Mouse (Mus musculus) testis, adult 2 months (tissue): Measurements from ENCODE around the gene Tapbpl. TPM values are rescaled to one million over a fixed set of nuclear protein-coding genes. Genes with fewer than 3 reads are reported as not detected.
"Not testable (repeated sequence)": the region's sequence is repeated elsewhere in the genome, so short reads cannot be mapped to it uniquely, and the experiment has no call there.

Source experiments
- H3K27ac ChIP-seq: fragments of 200-500 bp; 2 replicates; pipeline ENCODE4 v1.5.1; 2012; ENCODE audit warnings: low read depth, low read length; ENCODE audit not compliant: control insufficient read depth, insufficient read depth
- H3K27me3 ChIP-seq: fragments of 200-500 bp; 2 replicates; pipeline ENCODE4 v1.6.1; 2012; ENCODE audit warnings: mild to moderate bottlenecking, low read length, moderate library complexity; ENCODE audit not compliant: control insufficient read depth, insufficient read depth
- H3K36me3 ChIP-seq: fragments of 200-500 bp; 2 replicates; pipeline ENCODE4 v1.6.1; 2012; ENCODE audit warnings: mild to moderate bottlenecking, low read length; ENCODE audit not compliant: control insufficient read depth, insufficient read depth
- H3K4me1 ChIP-seq: fragments of 200-500 bp; 2 replicates; pipeline ENCODE4 v1.6.1; 2012; ENCODE audit warnings: low read length; ENCODE audit not compliant: control insufficient read depth, insufficient read depth
- H3K4me3 ChIP-seq: fragments of 200-500 bp; 2 replicates; pipeline ENCODE4 v1.5.1; 2012; ENCODE audit warnings: low read depth, mild to moderate bottlenecking, low read length, moderate library complexity, mixed read lengths; ENCODE audit not compliant: control insufficient read depth
- CTCF ChIP-seq: fragments of 200-500 bp; IDR thresholded peaks from 2 replicates; pipeline ENCODE4 v1.5.1; 2012; ENCODE audit warnings: low read depth, mild to moderate bottlenecking, inconsistent platforms, low read length, moderate library complexity; ENCODE audit not compliant: control insufficient read depth, insufficient read depth, insufficient replicate concordance
- POLR2A ChIP-seq: fragments of 200-500 bp; IDR thresholded peaks from 2 replicates; pipeline ENCODE4 v1.6.1; 2012; ENCODE audit warnings: low read depth, mild to moderate bottlenecking, inconsistent platforms, low read length, moderate library complexity; ENCODE audit not compliant: control insufficient read depth
- polyA plus RNA-seq: library from polyadenylated mRNA; depleted of rRNA; stranded (reverse); fragments of >200 nt; gene quantifications from 2 replicates; pipeline ENCODE4 v1.2.3, GENCODE M21; 2012; rRNA removed

The Tapbpl gene
- 8.0 and 9.3 TPM in 2 replicates for polyA plus RNA-seq

DNA sequence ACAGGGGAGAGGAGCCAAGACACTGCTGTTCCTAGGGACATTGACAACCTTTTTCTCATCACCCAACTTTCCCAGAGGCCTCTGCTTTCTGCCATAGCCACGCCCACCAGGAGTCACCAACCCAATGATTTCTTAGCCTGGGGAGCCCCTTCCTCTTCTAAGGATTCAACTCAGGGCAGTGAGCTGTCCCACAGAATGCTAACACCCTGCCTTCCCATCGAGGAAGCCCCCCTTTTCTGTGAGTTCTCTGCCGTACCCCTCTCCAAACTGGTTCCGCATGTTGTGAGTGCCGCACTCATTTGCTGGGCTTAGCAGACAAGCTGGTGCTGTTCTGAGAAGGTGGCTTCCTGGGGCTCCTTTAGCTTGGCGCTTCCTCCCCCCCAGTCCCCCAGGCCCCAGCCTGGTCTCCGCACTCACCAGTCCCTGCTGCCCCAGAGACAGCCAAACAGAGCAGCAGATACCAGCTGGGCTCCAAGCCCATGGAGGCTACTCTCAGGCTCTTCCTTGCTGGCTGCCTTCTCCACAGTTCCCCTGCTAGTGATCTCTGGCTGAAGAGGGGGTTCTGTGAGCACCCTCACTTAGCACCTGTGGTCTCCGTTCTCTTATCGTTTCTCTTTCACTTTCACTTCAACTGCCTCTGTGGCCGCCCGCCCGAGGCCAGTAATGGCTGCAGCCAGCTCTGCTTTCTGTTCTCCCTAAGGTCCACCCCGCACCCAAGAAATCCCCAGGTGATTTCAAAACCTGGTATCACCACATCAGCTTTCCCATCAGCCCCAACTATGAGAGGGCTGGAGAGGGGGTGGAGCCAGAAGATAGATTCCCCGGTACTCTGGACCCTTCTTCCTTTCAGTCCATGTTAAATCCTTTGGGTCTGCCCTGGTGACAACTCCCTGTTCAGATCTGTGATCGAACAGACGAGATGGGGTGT is at the start of gene Tapbpl:
TSS of gene Tapbpl (minus strand) at position 744 of the 928 bp plus-strand sequence.
- peak within 1 kb of the TSS; percentile 91 for H3K4me3 ChIP-seq
- H3K27ac ChIP-seq, result peak within 1 kb of the TSS; percentile 91
- TF ChIP-seq POLR2A, result no peak; the same call in 1 of the 2 replicates
- TF ChIP-seq CTCF, result no peak
- H3K27me3 ChIP-seq, result no peaks in the 10 kb centered on the region
- peaks cover 8% of the 10 kb centered on the region for H3K4me1 ChIP-seq
- no peaks in the 10 kb centered on the region for H3K36me3 ChIP-seq

DNA sequence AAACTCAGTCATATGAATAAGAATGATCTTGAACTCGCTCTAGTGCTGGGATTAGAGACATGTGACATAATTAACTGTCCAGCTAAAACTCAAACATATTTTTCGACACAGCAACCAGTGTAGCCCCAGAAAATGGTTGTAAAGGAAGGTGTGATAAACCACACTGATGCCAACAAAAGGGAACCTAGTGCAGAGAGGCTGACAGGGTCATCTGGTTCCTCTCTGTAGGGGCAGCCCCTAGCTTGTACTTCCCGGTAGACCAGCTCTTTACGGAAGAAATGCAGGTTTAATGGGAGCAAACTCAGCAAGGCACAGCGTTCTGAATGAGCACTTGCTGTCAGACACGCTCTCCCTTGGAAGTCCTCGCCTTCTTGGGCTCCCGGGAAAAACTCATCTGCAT is 48.1 kb upstream of the Tapbpl start:
- TF ChIP-seq CTCF (no peak), POLR2A (no peak)
- Histone ChIP-seq H3K36me3 (peaks cover 4% of the 10 kb centered on the region), H3K27me3 (no peaks in the 10 kb centered on the region)

DNA sequence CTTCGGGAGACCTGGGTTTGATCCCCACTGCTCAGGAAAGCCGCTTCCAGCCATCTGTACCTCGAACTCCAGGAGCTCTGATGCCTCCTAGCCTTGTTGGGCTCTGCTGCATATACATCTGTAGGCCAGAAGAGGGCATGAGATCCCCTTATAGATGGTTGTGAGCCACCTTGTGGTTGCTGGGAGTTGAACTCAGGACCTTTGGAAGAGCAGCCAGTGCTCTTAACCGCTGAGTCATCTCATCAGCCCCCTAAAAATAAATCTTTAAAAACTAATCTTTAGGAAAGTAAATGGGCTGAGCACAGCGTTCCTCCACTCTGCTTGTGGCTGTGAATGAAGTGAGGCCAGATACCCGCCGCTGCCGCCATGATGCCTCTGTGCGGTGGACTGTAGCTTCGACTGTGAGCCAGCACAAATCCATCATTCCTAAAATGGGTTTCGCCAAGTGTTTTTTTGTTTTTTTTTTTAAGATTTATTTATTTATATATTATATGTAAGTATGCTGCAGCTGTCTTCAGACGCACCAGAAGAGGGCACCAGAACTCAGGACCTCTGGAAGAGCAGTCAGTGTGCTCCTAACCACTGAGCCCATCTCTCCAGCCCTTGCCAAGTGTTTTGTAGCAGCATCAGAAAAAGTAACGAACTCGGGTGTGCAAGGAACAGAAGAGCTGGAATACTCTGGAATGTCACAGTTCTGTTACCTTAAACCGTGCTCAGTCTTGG is 43.3 kb upstream of the Tapbpl start:
- no peak overlapping the region for H3K27ac ChIP-seq
- H3K27me3 ChIP-seq, result no peaks in the 10 kb centered on the region
- no peaks in the 10 kb centered on the region for H3K36me3 ChIP-seq
- H3K4me3 ChIP-seq, result no peak overlapping the region
- H3K4me1 ChIP-seq, result peaks cover 3% of the 10 kb centered on the region; the same call in 1 of the 2 replicates
- TF ChIP-seq POLR2A (no peak), CTCF (no peak; the same call in 1 of the 2 replicates)

More for the DNA sequence above, 48.1 kb upstream of the Tapbpl start:
- Histone ChIP-seq H3K4me1 (no peaks in the 10 kb centered on the region; the same call in 1 of the 2 replicates), H3K4me3 (no peak overlapping the region; the same call in 1 of the 2 replicates), H3K27ac (no peak overlapping the region)

DNA sequence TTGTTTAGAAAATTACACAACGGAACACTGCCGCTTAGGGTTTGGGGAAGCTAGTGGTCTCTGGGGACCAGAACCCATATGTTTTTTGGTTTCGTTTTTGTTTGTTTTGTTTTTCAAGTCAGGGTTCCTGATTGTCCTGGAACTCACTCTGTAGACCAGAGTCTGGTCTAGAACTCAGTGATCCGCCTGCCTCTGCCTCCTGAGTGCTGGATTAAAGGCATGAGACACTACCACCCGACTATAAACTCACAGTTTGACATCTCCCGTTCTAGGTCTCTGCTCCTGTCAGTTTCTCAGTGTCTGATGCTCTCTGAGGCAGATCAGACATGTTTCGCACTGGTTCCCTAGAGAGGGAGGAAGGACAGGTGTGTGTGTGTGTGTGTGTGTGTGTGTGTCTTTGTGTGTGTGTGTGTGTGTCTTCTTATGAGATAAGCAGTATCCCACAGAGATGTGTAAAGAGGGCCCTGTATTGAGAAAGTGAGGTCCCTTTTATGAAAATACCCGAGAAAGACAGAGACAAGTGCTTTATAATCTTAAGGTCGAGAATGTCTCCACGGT is 40.6 kb upstream of the Tapbpl start:
- Histone ChIP-seq H3K4me1 (peaks cover 3% of the 10 kb centered on the region; the same call in 1 of the 2 replicates), H3K27ac (no peak overlapping the region), H3K36me3 (no peaks in the 10 kb centered on the region), H3K27me3 (no peaks in the 10 kb centered on the region), H3K4me3 (no peak overlapping the region)
- TF ChIP-seq POLR2A (no peak), CTCF (no peak)

DNA sequence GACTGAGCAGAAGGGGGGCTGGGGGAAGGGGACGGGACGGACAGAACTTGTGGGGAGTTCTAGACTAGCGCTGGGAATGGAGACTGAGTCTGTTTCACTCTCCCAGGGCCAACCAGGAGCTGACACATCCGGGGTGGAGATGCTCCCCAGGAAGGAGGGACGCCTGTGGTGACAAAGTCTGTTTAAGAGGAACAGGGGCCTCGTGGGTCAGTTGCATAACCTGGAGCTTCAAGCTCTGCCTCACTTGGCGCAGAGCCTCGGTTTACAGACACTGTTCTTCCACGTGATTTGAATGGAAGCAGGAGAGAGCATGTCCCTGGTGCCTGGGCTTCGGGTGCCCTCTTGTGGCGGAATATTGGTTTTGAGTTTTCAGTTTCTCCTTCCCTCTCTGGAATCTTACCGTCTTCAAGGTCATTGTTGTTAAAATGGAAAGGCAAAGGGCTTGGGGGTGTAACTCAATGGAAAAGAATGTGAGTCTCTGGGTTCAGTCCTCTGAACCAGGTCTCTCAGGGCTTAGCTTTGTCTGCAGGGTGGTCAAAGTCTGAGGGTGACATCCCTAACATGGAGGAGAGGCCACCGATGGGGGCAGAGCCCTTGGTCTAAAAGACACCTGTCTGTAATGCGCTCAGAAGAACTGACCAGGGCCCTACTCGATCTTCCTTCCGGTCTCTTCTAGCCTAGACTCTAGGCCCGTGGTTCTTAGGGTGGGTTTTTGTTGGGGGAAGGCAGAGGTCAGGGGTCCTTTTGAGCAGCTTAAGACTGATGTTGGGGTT is 40.0 kb upstream of the Tapbpl start:
- no peaks in the 10 kb centered on the region for H3K27me3 ChIP-seq
- TF ChIP-seq CTCF, result peak; percentile 69; the same call in 1 of the 2 replicates
- TF ChIP-seq POLR2A, result no peak
- peak overlapping the region; percentile 15 for H3K4me3 ChIP-seq
- H3K36me3 ChIP-seq, result no peaks in the 10 kb centered on the region
- H3K4me1 ChIP-seq, result peaks cover 3% of the 10 kb centered on the region; the same call in 1 of the 2 replicates
- H3K27ac ChIP-seq, result no peak overlapping the region

DNA sequence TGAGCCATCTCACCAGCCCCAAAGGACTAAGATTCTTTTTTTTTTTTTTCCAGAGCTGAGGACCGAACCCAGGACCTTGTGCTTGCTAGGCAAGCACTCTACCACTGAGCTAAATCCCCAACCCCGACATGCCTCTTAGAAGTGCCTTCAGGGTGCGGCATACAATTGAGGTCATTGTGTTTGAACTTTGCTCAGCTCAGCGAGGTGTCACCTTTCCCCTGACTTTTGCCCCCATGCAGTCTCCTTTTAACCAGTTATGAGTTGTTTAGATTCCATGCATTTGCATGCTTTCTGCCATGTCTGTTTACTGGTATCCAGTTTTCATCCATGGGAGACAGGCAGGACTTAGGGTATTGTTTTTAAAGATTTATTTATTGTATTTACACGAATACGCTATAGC is 37.1 kb upstream of the Tapbpl start:
- H3K4me3 ChIP-seq, result no peak overlapping the region
- no peak overlapping the region for H3K27ac ChIP-seq
- H3K27me3 ChIP-seq, result no peaks in the 10 kb centered on the region
- peaks cover 3% of the 10 kb centered on the region; the same call in 1 of the 2 replicates for H3K4me1 ChIP-seq
- no peaks in the 10 kb centered on the region for H3K36me3 ChIP-seq
- TF ChIP-seq POLR2A, result no peak

DNA sequence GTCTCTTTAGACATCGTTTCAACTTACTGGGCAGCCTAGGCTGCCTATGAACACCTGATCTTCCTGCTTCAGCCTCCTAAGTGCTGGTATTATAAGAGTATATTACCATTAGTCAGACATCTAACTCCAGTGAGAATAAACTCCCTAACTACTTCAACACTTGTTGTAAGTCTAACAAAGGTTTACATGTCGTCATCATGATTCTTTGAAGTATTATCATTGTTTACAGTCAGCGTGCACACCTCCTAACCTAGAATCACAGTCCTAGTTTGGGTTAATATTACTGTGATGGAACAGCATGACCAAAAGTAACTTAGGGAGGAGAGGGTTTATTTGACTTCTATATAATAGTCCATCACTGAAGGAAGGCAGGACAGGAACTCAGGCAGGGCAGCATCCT is 35.8 kb upstream of the Tapbpl start:
- no peak for TF ChIP-seq POLR2A
- TF ChIP-seq CTCF, result no peak
- Histone ChIP-seq H3K4me1 (peaks cover 3% of the 10 kb centered on the region; the same call in 1 of the 2 replicates), H3K4me3 (no peak overlapping the region), H3K27ac (no peak overlapping the region), H3K27me3 (no peaks in the 10 kb centered on the region), H3K36me3 (no peaks in the 10 kb centered on the region)

DNA sequence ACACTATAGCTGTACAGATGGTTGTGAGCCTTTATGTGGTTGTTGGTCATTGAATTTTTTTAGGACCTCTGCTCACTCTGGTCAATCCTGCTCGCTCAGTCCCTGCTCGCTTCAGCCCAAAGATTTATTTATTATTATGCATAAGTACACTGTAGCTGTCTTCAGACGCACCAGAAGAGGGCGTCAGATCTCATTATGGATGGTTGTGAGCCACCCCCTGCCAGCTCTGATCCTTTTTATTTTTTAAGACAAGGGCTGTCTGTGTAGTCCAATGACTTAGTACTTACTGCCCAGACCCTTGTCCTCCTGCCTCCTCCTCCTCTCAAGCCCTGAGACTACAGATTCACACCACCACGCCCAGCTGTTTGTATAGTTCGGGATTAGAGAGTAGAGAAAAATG is 34.9 kb upstream of the Tapbpl start:
- not testable (repeated sequence) for H3K27me3 ChIP-seq, H3K27ac ChIP-seq, H3K36me3 ChIP-seq, H3K4me1 ChIP-seq
- H3K4me3 ChIP-seq, result peak overlapping the region; percentile 3
